Mouse (Mus musculus): ENCODE measurements around the gene Klhl12. TPM values are rescaled to one million over a fixed set of nuclear protein-coding genes. Genes with fewer than 3 reads are reported as not detected.
"Not testable (repeated sequence)": the region's sequence is repeated elsewhere in the genome, so short reads cannot be mapped to it uniquely, and the experiment has no call there.

The Klhl12 gene
- total RNA-seq (2021), result 10 to 100 TPM; 37.2 to 41.5 TPM
- long read RNA-seq, experiment 1, transcript Klhl12-201 (12 exons, 3,408 nt), result major isoform, 10 of 15 reads
- long read RNA-seq, experiment 1, partial matches to known transcripts, result 3 of 15 reads
- long read RNA-seq, experiment 1, other reads (novel, unspliced or antisense), result 2 of 15 reads
- long read RNA-seq, experiment 2, transcript Klhl12-201 (12 exons, 3,408 nt), result major isoform, 10 of 16 reads
- long read RNA-seq, experiment 2, partial matches to known transcripts, result 5 of 16 reads
- long read RNA-seq, experiment 2, other reads (novel, unspliced or antisense), result 0 of 16 reads

DNA sequence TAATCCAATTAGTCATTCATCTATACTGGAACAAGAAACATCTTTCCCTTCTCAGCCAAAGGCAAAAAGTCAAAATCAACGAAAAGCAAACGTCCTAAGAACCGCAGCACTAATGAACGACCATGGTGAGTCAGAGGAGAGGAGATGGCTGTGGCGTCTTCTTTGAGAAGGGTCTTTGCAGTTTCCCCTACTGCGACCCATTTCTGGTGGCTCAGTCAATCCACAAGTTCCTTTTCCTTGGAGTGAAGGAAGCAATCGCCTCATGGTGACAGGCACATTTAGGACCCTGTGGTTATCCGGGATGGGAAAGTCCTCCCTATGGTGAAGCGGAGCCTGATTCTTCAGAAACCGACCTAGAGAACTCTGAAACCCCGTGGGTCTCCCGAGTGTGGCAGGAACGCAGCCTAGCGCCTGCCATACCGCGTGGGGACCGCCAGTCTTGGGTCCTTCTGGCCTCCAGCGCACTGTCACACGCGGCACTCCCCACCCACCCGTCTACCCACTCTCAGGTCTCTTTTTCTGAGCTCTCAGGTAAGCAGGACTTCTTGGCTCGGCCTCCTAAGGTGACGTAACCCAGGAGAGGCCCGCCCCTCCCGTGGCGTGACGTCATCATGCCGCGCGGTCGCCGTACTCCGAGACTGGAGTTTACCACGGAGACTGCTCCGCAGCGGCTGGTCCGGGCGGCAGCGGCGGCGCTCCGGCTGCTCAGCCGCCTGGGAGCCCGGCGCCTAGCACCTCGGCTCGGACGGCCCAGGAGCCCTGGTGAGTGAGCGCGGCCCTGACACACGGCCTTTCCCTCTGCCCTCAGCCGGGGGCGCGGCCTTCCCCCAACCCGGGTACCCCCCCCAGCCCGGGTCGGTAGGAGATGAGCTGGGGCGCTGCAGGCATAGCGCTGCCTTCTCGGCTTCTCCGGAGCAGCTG, at the start of gene Klhl12:
Gene Klhl12, plus strand, starts transcription at position 628 of the 921 bp plus-strand sequence.
- DNase-seq (ENCODE audit: low spot score in 2 of 2), result peak; percentile 94

DNA sequence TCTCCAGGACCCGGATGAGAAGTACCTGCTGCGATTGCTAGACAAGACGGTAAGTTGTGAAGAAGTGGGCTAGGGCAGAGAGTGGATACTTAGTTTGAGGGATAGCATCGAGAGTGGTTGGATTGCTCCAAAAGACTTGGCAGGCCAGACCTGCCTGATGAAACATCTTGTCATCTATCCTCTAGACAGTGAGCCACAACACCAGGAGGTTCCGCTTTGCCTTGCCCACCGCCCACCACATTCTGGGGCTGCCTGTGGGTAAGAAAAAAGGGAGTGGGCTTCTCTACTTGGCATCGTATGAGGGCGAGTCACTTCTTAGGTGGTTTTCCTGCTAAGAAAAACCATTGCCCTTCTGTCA, 48.9 kb upstream of the Klhl12 start:
- DNase-seq (ENCODE audit: low spot score in 2 of 2), result no peak

DNA sequence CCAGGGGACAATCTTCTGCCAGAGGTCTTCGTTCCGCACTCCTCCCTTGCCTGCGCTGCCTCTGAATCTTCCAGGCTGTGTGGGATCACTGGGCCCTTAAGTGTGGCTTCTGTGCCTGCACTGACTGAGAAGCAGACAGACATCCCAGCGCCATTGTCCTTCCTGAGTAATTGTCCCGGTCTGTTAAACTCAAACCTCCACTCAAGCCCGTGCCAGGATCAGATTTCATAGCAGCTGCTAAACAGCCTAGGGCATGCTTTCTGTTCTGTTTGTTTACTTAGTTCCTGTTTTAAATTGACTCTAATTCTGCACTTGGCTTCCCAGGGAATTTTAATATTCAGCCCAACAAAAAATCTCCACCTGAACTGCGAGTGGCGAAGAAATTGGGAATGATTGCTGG, 47.3 kb upstream of the Klhl12 start:
- no peak for DNase-seq (ENCODE audit: low spot score in 2 of 2)

DNA sequence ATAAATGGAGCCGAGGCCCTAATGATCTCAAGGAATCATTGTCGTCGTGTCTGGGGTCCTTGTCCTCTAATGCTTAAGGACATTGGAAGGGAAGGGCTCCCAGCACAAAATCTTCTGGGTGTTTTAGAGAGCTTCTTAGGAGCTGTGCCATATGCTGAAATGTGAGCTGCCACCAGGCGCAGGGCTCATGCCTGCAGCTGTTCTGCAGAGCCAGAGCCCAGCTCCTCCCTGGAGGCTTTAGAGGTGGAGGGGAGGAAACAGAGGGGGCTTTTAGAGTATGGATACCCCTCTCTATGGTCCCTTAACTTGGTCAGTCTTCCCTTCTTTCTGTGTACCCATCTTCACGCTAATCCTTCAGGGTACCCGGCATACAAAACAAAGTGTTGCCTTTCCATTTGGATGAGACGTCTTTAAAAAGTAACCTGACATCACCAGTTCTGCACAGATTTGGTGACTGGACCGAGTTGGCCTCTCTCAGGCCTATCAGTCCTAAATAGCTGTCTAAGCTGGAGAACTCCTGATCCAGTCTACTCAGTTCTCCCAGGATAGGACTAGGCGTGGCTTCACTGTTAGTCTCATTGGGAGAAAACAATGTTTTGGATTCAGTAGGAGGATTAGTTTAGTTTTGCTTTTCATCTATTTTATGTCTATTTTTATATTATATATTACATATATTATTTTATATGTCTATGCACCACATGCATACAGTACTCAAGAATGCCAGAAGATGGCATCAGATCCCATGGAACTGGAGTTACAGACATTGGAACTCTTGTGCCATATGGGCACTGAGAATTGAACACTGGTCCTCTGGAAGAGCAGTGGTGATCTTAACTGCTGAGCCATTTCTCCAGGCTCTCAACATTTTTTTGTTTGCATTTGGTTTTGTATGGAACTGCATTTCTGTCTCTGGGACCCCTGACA, 43.4 kb upstream of the Klhl12 start:
- no peak for DNase-seq (ENCODE audit: low spot score in 2 of 2)

DNA sequence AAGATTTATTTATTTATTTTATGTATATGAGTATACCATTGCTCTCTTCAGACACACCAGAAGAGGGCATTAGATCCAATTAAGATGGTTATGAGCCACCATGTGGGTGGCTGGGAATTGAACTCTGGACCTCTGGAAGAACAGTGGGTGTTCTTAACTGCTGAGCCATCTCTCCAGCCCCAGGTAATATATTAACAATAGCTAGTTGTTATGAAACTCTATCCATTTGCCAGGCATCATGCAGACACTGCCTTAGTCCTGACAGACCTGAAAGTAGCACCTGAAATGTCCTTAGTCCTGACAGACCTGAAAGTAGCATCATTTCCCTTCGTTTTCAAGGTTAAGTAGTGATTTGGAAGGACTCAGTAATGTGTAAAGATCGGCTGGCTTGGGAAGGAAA, 41.3 kb upstream of the Klhl12 start:
- no peak for DNase-seq (ENCODE audit: low spot score in 2 of 2)

DNA sequence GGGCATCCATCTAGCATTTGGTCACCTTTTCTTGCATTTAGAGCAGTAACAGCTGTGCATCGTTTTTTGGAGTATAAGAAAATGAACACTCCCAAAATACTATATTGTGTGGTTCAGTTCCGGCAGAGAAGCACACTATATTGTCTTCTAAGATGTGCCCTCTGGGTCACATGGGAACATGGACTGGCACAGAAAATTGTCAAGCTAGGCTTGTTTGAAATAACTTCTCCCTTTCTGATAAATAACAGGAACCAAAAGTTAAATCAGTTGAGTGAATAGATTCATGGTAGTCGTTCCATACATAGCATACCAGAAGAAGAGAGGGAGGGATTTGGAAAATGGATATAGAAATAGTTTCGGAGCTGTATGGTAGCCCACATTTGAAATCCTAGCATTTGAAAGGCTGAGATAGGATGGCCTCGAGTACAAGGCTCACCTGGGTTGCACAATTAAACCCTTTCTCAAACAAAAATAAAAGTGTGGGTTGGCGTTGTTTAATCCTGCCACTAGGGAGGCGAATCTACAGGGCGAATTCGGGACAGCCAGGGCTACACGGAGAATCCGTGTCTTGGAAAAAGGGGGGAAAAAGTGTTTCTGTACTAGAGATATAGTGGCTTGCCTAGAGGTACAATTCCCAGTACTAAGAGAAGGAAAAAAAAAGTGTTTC, 40.7 kb upstream of the Klhl12 start:
- DNase-seq (ENCODE audit: low spot score in 2 of 2), result no peak

DNA sequence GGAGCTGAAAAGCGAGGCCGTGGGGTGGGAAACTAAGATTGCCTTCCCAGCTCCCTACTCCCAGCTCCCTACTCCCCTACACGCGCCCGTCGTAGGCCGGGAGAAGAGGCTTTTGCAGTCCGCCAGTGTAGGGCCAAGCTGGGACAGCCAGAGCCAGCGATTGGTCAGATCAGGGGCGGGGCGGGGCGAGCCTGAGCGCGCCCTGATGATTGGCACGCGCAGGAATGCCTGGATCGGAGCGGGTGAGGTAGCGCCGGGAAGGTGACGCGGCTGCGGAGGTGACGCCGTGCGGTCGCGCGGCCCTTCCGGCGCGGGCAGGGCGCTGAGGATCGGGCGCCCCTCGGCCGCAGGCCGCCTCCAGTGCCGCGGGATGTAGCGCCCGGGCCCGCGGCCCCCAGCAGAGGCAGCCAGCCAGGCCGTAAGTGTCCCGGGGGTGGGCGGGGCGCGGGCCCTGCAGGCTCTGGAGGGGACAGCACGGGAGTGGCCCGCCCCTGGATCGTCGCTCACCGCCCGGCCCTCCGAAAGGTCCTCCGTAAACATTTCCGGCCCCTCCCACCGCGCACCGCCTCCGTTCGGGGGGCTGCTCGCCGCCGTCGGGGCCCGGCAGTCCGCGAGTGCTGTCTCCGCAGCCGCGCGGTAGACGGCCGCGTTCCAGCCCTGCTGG, 40.0 kb upstream of the Klhl12 start, which contains the start of gene Adipor1:
Gene Adipor1, plus strand, starts transcription at position 211 of the 664 bp plus-strand sequence.
- peak; percentile 94 to 98 for DNase-seq (ENCODE audit: low spot score in 2 of 2)

DNA sequence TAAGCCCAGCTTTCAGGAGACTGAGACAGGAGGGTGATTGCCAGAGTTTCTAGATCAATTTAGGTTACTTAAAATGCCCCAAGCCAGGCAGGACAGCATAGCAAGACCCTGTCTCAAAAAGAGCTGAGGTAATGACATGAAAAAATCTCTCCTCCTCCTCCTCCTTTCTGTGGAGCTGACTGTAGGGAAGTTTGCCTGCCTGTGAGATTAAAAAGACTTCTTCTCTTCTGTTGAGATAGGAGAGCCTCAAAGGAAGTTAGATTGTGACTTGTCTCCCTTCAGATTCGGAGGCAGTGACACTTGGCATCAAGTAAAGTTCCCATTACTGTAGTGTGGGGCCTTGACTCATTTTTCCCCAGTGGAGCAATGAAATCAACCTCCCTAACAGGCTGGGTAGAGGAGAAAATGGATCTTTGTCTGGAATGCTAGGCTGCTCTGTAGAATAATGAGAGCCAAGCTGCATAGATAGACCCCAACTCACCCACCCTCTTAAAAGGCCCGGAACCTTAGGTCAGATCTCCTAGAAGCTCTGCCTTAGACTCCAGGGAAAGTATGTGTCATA, 36.8 kb upstream of the Klhl12 start:
- DNase-seq (ENCODE audit: low spot score in 2 of 2), result no peak

DNA sequence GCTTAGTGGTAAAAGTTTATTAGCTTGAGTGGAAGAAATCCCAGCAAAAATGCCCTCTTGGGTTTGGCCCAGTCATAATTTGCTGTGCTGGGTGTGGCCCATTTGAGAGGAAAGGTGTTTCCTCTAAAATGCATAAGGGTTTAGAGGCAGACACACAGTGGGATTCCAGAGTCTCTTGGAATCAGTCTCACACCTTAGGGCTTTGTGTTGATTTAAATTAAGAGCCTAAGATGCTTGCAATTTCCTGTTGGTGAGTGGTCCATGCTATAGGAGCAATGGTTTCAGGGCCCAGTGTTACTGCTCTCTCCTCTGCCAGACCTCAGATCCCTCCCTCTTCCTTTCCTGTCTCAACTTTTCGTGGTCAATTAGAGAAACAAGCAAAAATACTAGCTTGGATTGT, 36.2 kb upstream of the Klhl12 start:
- DNase-seq (ENCODE audit: low spot score in 2 of 2), result no peak

DNA sequence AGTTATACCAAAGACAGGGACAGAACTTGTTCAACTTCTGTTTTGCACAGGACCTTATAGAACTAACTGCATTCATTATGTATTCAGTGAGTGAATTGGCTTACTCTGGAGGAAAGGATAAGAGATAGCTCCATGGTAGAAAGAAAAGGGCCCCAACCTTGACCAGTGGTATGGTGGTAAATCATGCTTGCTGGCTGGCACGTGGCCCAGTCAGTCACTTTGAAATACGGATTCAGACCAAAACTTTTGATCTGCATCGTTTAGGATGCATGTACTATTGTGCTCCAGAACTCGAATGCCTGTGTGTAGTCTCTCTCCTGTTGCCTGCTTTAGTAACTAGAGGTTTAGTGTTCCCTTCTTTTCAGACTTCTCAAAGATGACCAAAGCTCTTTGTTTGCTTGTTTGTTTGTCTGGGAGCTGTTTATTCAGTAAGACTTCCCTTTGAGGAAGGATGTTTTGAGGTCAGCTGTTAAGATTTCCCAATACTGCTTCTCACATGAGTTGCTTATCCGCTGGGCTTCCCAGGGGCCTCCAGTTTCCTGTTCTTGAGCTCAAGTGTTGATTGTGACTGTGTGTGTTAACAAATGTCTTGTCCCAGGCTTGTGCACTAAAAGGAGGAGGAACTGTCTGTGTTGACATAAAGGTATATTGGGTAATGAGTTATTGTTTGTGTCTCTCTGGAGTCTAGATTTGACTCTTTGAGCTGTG, 35.4 kb upstream of the Klhl12 start:
- no peak for DNase-seq (ENCODE audit: low spot score in 2 of 2)

DNA sequence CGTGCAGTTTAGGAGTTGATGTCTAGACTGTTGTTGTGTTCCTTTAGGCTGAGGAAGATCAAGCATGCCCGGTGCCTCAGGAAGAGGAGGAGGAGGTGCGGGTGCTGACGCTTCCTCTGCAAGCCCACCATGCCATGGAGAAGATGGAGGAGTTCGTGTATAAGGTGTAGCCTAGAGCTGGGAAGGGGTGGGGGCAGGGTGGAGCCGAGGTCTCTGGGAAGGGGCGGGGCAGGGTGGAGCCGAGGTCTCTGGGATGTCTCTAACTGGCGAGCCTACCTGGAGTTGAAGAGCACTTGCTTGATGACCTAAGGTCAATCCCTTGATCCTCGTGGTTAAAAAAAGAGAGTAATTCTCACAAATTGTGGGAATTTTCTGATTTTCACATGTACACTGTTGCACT, 31.4 kb upstream of the Klhl12 start:
- no peak for DNase-seq (ENCODE audit: low spot score in 2 of 2)

DNA sequence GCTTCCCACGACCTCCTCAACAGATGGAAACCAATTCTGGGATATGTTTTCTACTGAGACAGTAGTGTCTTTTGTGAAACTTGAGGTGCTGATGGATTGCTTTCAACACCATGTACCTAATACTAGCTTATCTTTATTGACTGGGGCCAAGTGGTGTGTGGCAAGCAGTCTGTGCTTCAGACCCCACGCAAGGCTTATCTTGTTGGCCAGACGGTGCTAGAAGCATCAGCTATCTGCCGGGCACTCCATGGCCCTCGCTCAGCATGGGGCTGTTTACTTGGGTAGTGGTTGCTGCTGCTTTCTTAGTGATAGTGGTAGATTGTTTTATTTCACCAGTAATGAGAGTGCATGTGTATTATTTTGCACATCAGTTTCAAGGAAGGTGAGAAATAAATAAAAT, 29.0 kb upstream of the Klhl12 start:
- no peak for DNase-seq (ENCODE audit: low spot score in 2 of 2)

DNA sequence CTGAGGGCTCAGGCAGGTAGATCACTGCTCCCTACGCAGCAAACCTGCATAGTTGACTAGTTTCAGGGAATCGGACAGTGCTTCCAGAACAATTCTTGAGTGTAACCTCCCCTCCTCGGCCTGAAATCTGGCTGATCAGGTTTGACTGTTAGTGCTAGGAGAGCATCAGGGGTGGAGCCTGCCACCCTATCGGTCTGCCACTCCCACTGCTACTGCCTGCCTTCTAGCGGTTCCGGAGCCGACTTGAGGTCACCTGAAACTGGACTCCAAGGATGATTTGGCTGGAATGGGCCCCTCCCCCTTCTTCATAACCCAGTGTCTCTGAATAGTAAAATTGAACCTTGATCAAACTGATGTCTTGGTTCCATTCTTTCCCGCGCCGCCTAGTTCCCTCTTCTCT, 22.3 kb upstream of the Klhl12 start:
- no peak for DNase-seq (ENCODE audit: low spot score in 2 of 2)

DNA sequence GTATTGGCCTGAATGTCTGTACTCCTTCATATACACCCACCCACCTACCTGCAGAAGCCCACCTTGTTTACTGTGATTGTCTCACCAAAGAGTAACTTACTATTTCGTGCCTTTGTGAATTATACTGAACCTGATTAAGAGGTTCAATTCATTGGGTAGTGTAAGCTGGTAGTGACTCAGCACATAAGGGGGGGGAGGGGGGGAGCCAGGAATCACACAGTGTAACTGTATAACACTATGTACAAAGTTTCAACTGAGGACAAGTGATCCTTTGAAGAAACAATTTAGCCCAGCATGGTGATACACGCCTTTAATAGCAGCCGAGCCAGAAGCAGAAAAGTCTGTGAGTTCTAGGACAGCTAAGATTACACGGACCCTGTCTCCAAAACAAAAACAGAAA, 21.9 kb upstream of the Klhl12 start:
- no peak for DNase-seq (ENCODE audit: low spot score in 2 of 2)

DNA sequence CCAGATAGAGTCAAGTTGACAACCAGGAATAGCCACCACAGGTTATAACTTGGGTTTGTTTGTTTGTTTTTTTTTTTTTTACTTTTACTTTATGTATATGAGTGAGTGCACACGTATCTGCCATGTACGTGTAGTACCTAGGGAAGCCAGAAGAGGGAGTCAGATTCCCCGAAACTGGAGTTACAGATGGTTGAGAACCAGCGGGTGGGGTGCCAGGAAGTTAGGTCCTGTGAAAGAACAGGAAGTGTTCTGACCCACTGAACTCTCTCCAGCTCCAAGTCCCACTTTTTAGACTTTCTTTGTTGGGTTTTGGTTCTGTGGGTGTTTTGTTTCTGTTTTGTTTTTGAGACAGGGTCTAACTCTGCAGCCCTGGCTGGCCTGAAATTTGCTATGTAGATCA, 19.9 kb upstream of the Klhl12 start:
- DNase-seq (ENCODE audit: low spot score in 2 of 2), result no peak

DNA sequence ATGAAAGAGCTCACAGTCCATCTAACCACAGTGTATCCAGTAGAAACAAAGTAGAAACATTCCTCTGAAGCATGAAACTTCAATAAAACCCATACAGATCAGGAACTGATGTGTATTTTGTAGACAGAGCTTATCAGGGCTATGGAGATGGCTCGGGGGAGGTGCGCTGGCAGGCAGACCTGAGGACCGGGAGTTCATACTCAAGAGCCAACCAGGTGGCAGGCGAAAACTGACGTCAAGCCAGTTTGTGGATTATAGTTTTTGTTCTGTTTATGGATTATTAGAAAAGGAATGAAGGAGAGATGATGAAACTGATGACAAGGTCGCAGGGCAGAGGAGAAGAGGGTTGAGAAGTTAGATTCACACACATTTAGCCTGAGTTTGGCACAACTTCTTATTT, 14.9 kb upstream of the Klhl12 start:
- no peak for DNase-seq (ENCODE audit: low spot score in 2 of 2)

DNA sequence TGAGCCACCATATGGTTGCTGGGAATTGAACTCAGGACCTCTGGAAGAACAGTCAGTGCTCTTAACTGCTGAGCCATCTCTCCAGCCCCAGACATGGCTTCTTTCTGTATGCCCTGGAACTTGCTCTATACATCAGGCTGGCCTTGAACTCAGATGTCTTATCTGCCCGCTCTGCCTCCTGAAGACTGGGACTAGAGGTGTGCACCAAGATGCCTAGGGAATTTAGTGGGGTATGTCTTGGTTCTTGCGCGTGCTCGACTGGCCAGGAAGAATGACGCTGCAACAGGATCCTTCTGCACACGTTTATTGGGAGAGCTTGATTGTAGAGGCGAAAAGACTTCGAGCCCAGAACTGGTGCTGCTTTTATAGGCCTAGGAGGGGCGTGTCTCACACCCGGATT, 13.6 kb upstream of the Klhl12 start:
- DNase-seq (ENCODE audit: low spot score in 2 of 2), result not testable (repeated sequence)

DNA sequence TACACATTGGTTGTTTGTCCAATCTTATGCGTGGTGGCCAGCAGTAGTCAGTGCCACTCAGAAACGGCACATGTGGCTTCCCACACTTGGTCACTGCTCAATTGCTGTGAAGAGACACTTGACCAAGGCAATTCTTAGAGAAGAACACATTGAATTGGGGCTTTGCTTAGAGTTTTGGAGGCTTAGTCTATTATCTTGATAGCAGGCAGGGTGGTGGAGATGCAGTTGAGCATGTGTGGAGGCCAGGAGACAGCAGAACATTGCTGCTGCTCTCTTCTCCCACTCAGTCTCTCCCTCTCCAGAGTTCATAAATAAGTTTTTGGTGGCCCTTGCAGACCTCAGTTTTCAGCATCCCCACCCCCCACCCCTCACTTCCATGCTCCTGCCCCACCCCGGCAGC, 12.9 kb upstream of the Klhl12 start:
- DNase-seq (ENCODE audit: low spot score in 2 of 2), result no peak

DNA sequence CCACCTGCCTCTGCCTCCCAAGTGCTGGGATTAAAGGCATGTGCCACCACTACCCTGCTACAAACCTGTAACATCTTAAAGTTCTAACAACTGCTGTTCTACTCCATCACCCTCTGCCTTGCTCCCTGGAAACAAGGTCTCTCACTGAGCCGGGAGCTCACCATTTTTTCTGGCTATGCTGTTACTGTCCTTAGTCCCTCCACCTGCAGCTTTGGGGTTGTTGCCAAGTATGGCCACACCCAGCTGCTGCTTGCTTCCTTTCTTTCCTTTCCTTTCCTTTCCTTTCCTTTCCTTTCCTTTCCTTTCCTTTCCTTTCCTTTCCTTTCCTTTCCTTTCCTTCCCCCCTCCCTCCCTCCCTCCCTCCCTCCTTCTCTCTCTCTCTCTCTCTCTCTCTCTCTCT, 12.0 kb upstream of the Klhl12 start:
- not testable (repeated sequence) for DNase-seq (ENCODE audit: low spot score in 2 of 2)

Measured in layer of hippocampus, postnatal 14 days (tissue).